Comparison of ENCODE assay signal across 12 mouse cellular contexts in genomic region chr1:36013823-36014341, GRCm38 (mm10). TPM values are rescaled to one million over a fixed set of nuclear protein-coding genes. Genes with fewer than 3 reads are reported as not detected.
A peak's percentile ranks its signal among the peaks of the same experiment; 100 is the strongest.
DNase-seq lines count a peak whose midpoint lies in the region; ATAC-seq and TF ChIP-seq lines count a peak whose summit lies in the region.
"Had no signal": no experiment of that assay in that cellular context is flagged by ENCODE, and none has a peak within 500 bp of the region (broad histone marks: within the 10 kb centered on the region; RNA-seq: fewer than 3 reads in every experiment).

No protein-coding gene starts in this region.

- 26% methylated on average over 11 of the region's 11 CpGs for WGBS in heart, embryonic 10.5 days
- 18% methylated on average over 11 of the region's 11 CpGs for WGBS in kidney, embryonic 14.5 days
- WGBS in lung, postnatal 0 days = 45% methylated on average over 11 of the region's 11 CpGs

- in situ Hi-C loops in ES-E14 (cut with MboI; ENCODE audit: low sequenced_read_pairs in 2 of 2, unreplicated experiment in 2 of 2) = loop anchor here in 1 of 2 experiments (10.0 kb wide), 1 partner anchor 51 kb away; the partner anchor contains the start of gene Hs6st1

- TF ChIP-seq EP300 in lung, postnatal 0 days (IDR thresholded peaks at IDR 0.05) = no peak

- no peaks in the 10 kb centered on the region for H3K27me3 ChIP-seq in heart, embryonic 10.5 days (ENCODE audit: insufficient read depth, poor library complexity, severe bottlenecking)
- no peaks in the 10 kb centered on the region for H3K27me3 ChIP-seq in kidney, embryonic 14.5 days (ENCODE audit: control insufficient read depth, insufficient read depth, low read length)
- H3K27me3 ChIP-seq in lung, postnatal 0 days (replicated peaks; ENCODE audit: insufficient read depth, low read length) = no peaks in the 10 kb centered on the region

- no peak for DNase-seq in heart, embryonic 10.5 days (ENCODE audit: low spot score)
- no peak for DNase-seq in heart, postnatal 36 days
- peak; percentile 94 for DNase-seq in ES-E14 (ENCODE audit: low read depth, low spot score)
- peak; percentile 84 for DNase-seq in lung, postnatal 0 days (ENCODE audit: low spot score)
- DNase-seq in thymus, postnatal 36 days = no peak
- no peak for DNase-seq in layer of hippocampus, adult 9-10 months (ENCODE audit: low spot score)
- no peak for DNase-seq in adrenal gland, postnatal 25 days
- DNase-seq: cerebellum, adult 18-20 months; liver had no signal

- H3K27ac ChIP-seq in heart, embryonic 10.5 days = peak overlapping the region; percentile 63
- H3K27ac ChIP-seq in ES-E14 (ENCODE audit: insufficient read depth, low read depth, low read length, poor library complexity, severe bottlenecking) = peak overlapping the region; percentile 99
- H3K27ac ChIP-seq in kidney, embryonic 14.5 days (ENCODE audit: low read depth, low read length) = peak overlapping the region; percentile 78
- H3K27ac ChIP-seq in lung, postnatal 0 days (ENCODE audit: low read length) = peak overlapping the region; percentile 29
- H3K27ac ChIP-seq: hindbrain, embryonic 14.5 days had no signal

- H3K9me3 ChIP-seq in heart, embryonic 10.5 days = no peaks in the 10 kb centered on the region
- H3K9me3 ChIP-seq in ES-E14 (ENCODE audit: control insufficient read depth, insufficient read depth, low read depth, low read length) = no peaks in the 10 kb centered on the region
- no peaks in the 10 kb centered on the region for H3K9me3 ChIP-seq in kidney, embryonic 14.5 days (ENCODE audit: control insufficient read depth, low read length)
- H3K9me3 ChIP-seq in lung, postnatal 0 days (ENCODE audit: low read length) = no peaks in the 10 kb centered on the region

- intact Hi-C loops in heart, postnatal 36 days (cut with DNase I) = no loop called here

- ATAC-seq in kidney, embryonic 14.5 days (ENCODE audit: low FRiP score, low TSS enrichment) = peak; percentile 68
- ATAC-seq in lung, postnatal 0 days = peak; percentile 80

- H3K4me2 ChIP-seq in kidney, embryonic 14.5 days (replicated peaks; ENCODE audit: low read depth, low read length) = no peak overlapping the region
- no peak overlapping the region for H3K4me2 ChIP-seq in lung, postnatal 0 days (replicated peaks; ENCODE audit: low read depth, low read length)
- H3K4me2 ChIP-seq: hindbrain, embryonic 14.5 days had no signal

- no peak overlapping the region for H3K4me3 ChIP-seq in heart, embryonic 10.5 days
- 0 out of 4 replicates have a peak overlapping the region, but pooled peaks of 1 of the 2 experiments have one; percentile 5 for H3K4me3 ChIP-seq in ES-E14 (ENCODE audit: insufficient read depth in 1 of 2, low read depth in 1 of 2, low read length in 2 of 2, poor library complexity in 1 of 2, severe bottlenecking in 1 of 2)
- no peak overlapping the region for H3K4me3 ChIP-seq in kidney, embryonic 14.5 days (ENCODE audit: low read length)
- no peak overlapping the region for H3K4me3 ChIP-seq in lung, postnatal 0 days (ENCODE audit: low read depth, low read length)
- H3K4me3 ChIP-seq: megakaryocyte, embryonic 14.5 days had no signal

- peaks cover 65% of the 10 kb centered on the region for H3K4me1 ChIP-seq in heart, embryonic 10.5 days
- peaks cover 31 to 33% of the 10 kb centered on the region in 2 experiments for H3K4me1 ChIP-seq in ES-E14 (ENCODE audit: control insufficient read depth in 2 of 2, insufficient read depth in 2 of 2, low read length in 2 of 2, poor library complexity in 1 of 2)
- peaks cover 21% of the 10 kb centered on the region for H3K4me1 ChIP-seq in kidney, embryonic 14.5 days (ENCODE audit: control insufficient read depth, insufficient read depth, low read length)
- H3K4me1 ChIP-seq in lung, postnatal 0 days (ENCODE audit: insufficient read depth, low read depth, low read length) = peaks cover 4% of the 10 kb centered on the region; the same call in 1 of the 2 replicates

- H3K36me3 ChIP-seq in heart, embryonic 10.5 days = no peaks in the 10 kb centered on the region
- H3K36me3 ChIP-seq in ES-E14 (ENCODE audit: control insufficient read depth, insufficient read depth, low read length, poor library complexity, severe bottlenecking) = no peaks in the 10 kb centered on the region; the same call in 1 of the 2 replicates
- no peaks in the 10 kb centered on the region for H3K36me3 ChIP-seq in kidney, embryonic 14.5 days (ENCODE audit: control insufficient read depth, insufficient read depth, low read length)
- no peaks in the 10 kb centered on the region for H3K36me3 ChIP-seq in lung, postnatal 0 days (ENCODE audit: insufficient read depth, low read length)

- H3K9ac ChIP-seq in ES-E14 (ENCODE audit: insufficient read depth, low read depth, low read length, poor library complexity, severe bottlenecking) = peak overlapping the region; percentile 35; the same call in 1 of the 2 replicates
- no peak overlapping the region for H3K9ac ChIP-seq in kidney, embryonic 14.5 days (ENCODE audit: low read depth, low read length)
- no peak overlapping the region for H3K9ac ChIP-seq in lung, postnatal 0 days (replicated peaks; ENCODE audit: low read depth)
- H3K9ac ChIP-seq: hindbrain, embryonic 14.5 days had no signal

- no peak for TF ChIP-seq CTCF in lung, postnatal 0 days (IDR thresholded peaks at IDR 0.05)

TF ChIP-seq in ES-E14, 5 proteins besides CTCF, POLR2A, EP300 and RAD21:
- TF ChIP-seq HCFC1 (IDR thresholded peaks at IDR 0.05; ENCODE audit: borderline replicate concordance, insufficient read depth, low read length) (no peak), CHD2 (IDR thresholded peaks at IDR 0.05; ENCODE audit: low read depth, low read length) (no peak), ZNF384 (IDR thresholded peaks at IDR 0.05; ENCODE audit: low read depth, low read length) (no peak)
TF ChIP-seq in ES-E14: peak in this region for 0.

RNA-seq across cellular contexts. Expression of gene Hs6st1, which starts 54.3 kb away (rescaled TPM):
- 3.5 and 5.7 TPM in 2 replicates for polyA plus RNA-seq in heart, embryonic 10.5 days (2016; fragmentation: Nextera tagmentation; extraction: Ambion mirVana)
- 10 to 100 TPM; 21.3 to 23.1 TPM for total RNA-seq in heart, postnatal 36 days (2021)
- 46.3 and 51.0 TPM in 2 replicates for total RNA-seq in ES-E14 (2012; rRNA removed)
- polyA plus RNA-seq in kidney, embryonic 14.5 days (2014; fragmentation: Nextera tagmentation; extraction: Ambion mirVana) = 8.9 and 10.1 TPM in 2 replicates
- 4.9 and 6.3 TPM in 2 replicates for polyA plus RNA-seq in lung, postnatal 0 days (2015; fragmentation: Nextera tagmentation; extraction: Ambion mirVana)
- total RNA-seq in adrenal gland, postnatal 25 days (2021) = 140 and 171 TPM in 2 replicates

Comparison
In these comparisons a context has a peak if more than half of its experiments do, and no peak if none do; other contexts are left out.
1. DNase-seq: peak in ES-E14 (single experiment) and lung, postnatal 0 days (single experiment); none in heart, embryonic 10.5 days (single experiment), heart, postnatal 36 days (0 of 2), thymus, postnatal 36 days (0 of 2), layer of hippocampus, adult 9-10 months (single experiment) and adrenal gland, postnatal 25 days (single experiment).
2. H3K27ac ChIP-seq: peak in every context shown above with its lines; median percentile 99 in ES-E14; 78 in kidney, embryonic 14.5 days; 63 in heart, embryonic 10.5 days; 29 in lung, postnatal 0 days.